In the genomic region with DNA sequence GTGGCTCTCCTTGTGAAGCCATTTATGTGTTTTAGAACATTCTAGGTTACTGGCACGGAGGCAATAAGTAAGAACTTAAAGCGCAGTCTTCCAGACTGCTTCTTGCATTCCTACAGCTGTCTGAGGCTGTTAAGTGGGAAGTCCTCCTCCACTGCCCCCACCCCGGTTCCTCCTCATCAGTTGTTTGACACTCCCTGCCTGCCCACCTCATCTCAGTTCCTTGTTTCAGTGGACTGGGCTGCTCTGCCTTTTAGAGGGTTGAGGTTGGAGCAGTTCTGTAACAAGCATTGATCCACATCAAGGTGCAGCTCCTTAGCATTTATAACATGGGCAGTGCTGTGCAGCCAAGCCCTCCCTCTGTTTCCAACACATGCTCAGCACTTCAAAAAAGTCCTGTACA, we compare ENCODE assay signal across 16 mouse cellular contexts. TPM values are rescaled to one million over a fixed set of nuclear protein-coding genes. Genes with fewer than 3 reads are reported as not detected.
ATAC-seq lines count a peak whose summit lies in the region.
"Had no signal": no experiment of that assay in that cellular context is flagged by ENCODE, and none has a peak within 500 bp of the region (broad histone marks: within the 10 kb centered on the region; RNA-seq: fewer than 3 reads in every experiment).

No protein-coding gene starts in this region.

- ATAC-seq in common myeloid progenitor, adult 5-6 weeks (replicated peaks; ENCODE audit: low read depth, poor library complexity, severe bottlenecking) = peak; percentile 91
- peak; percentile 97 for ATAC-seq in granulocyte monocyte progenitor cell, adult 5-6 weeks (replicated peaks; ENCODE audit: poor library complexity, severe bottlenecking)
- peak; percentile 71 to 89 for ATAC-seq in hematopoietic stem cell, adult 5-6 weeks (replicated peaks in 1 of 2; ENCODE audit: insufficient read depth in 1 of 2, low FRiP score in 2 of 2, low TSS enrichment in 1 of 2, low read depth in 1 of 2, poor library complexity in 2 of 2, severe bottlenecking in 2 of 2)
- peak; percentile 92 for ATAC-seq in megakaryocyte, adult 5-6 weeks (ENCODE audit: poor library complexity, severe bottlenecking)
- ATAC-seq in megakaryocyte progenitor cell, adult 5-6 weeks (replicated peaks; ENCODE audit: poor library complexity) = peak; percentile 84
- ATAC-seq in neutrophil, adult 5-6 weeks (ENCODE audit: extremely low read depth, insufficient number of reproducible peaks, low FRiP score, poor library complexity, severe bottlenecking) = peak; percentile 61; the same call in 1 of the 2 replicates

RNA-seq across cellular contexts. Expression of a gene that starts 16.6 kb away (rescaled TPM):
- not detected in 2 replicates for total RNA-seq in common myeloid progenitor, adult 5-6 weeks (2017)
- total RNA-seq in granulocyte monocyte progenitor cell, adult 5-6 weeks (2014; fragmentation: Nextera tagmentation) = not detected in 2 replicates
- not detected in 2 replicates for total RNA-seq in granulocyte monocyte progenitor cell, adult 5-6 weeks (2017)
- not detected in 2 replicates for total RNA-seq in hematopoietic stem cell, adult 5-6 weeks (2017)
- total RNA-seq in megakaryocyte, adult 5-6 weeks (2015) = not detected in 2 replicates
- total RNA-seq in megakaryocyte, adult 5-6 weeks (2017) = 0.48 TPM in 1 of 2 replicates, not detected in the other
- not detected in 2 replicates for total RNA-seq in megakaryocyte progenitor cell, adult 5-6 weeks (2015)
- not detected in 2 replicates for total RNA-seq in megakaryocyte progenitor cell, adult 5-6 weeks (2017)
- not detected in 2 replicates for total RNA-seq in neutrophil, adult 5-6 weeks (2017)
- total RNA-seq: adrenal gland, adult 18-20 months; adrenal gland, adult 2 months; adrenal gland, adult 8-10 months; adrenal gland, postnatal 10 days; adrenal gland, postnatal 14 days; adrenal gland, postnatal 25 days; adrenal gland, postnatal 36 days; CH12.LX; G1E; MEL had no signal

Comparison
In these comparisons a context has a peak if more than half of its experiments do, and no peak if none do; other contexts are left out.
1. Peak in every context shown above with its lines: ATAC-seq.